Mouse (Mus musculus): ENCODE measurements around the gene Dand5. TPM values are rescaled to one million over a fixed set of nuclear protein-coding genes. Genes with fewer than 3 reads are reported as not detected.

The Dand5 gene
- total RNA-seq (2021), result 1 to 10 TPM; 3.4 to 3.6 TPM

GRCm38 (mm10) chr8:84822723-84823122 is at the start of gene Dand5:
Gene Dand5, minus strand, starts transcription at chr8:84822823.
- DNase-seq, result no peak

DNA sequence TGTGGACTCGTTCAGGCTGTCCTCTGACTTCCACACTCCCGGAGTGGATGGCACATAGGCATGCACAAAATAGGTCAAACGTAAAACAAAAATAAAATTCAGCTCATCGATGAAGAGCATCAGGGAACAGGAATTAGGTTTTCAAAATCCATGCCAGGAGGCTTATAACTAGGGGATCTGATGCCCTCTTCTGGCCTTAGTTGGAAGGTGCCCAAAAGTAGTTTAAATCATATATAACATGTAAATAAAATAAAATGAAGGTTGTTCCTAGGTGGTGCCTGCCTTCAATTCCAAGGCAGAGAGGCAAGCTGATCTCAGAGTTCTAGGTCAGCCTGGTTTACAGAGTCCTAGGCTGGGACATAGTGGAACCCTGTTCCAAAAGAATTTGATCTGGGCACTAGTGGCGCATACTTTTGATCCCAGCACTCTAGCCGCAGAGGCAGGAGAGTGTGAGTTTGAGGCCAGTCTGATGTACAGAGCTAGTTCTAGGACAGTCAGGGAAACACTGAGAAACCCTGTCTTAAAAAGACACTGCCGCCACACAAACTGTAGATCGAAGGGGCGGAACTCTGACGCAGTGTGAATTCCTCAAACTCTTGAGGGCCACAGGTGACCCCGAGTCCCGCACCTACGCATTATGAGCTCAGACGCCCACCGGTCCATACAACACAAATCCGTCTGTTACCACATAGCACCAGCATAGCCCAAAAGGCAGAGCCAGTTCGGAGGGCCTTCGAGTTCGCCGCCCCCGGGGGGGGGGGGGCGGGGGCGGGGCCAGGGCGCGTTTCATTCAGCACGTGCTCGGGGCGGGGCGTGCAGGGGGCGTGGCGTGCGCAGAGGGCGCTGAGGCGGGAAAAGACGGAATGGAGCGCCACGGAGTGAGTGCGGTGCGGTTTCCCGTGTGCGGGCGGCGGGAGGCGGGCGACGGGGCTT is 49.0 kb upstream of the Dand5 start, which contains the start of gene Syce2:
Gene Syce2, plus strand, starts transcription at position 736 of the 933 bp plus-strand sequence.
- peak; percentile 86 for DNase-seq

DNA sequence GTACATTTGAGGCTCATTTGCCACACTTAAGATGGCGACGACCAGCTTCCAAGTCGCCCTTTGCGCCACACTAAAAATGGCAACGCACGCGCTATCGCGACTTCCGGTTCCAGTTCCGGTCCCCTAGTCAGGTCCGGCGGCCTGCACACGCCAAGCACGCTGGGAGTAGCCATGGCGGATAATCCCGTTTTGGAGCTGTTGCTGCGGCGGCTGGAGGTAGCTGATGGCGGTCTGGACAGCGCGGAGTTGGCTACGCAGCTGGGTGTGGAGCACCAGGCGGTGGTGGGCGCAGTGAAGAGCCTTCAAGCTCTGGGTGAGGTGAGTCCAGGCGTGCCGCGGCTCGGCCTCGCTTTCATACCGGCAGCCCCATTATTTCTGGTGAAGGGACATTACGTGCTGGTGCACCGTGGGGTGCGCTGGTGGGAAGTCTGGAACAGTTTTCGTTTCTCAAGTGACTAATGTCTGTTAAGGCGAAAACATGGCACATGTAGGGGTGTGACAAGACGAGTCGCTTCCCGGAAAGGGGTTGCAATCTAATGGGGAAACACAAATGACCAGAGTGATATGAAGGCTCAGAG is 34.3 kb upstream of the Dand5 start, which contains the start of gene Farsa:
Gene Farsa, plus strand, starts transcription at position 126 of the 578 bp plus-strand sequence.
- DNase-seq, result peak; percentile 95

DNA sequence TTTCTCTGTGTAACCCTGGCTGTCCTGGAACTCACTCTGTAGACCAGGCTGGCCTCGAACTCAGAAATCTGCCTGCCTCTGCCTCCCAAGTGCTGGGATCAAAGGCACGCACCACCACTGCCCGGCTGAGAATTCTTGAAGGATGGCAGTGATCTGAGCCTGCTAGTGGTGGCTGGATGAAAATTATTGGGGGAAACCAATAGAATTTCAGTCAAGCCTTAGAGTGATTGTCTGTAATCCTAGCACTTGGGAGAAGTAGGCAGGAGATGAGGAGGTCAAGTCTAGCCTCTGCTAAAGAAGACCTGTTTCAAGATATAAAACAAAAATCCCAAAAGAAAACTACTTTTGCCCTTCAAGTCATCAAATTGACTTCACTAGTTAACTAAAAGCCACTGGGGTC is 33.8 kb upstream of the Dand5 start:
- DNase-seq, result no peak

DNA sequence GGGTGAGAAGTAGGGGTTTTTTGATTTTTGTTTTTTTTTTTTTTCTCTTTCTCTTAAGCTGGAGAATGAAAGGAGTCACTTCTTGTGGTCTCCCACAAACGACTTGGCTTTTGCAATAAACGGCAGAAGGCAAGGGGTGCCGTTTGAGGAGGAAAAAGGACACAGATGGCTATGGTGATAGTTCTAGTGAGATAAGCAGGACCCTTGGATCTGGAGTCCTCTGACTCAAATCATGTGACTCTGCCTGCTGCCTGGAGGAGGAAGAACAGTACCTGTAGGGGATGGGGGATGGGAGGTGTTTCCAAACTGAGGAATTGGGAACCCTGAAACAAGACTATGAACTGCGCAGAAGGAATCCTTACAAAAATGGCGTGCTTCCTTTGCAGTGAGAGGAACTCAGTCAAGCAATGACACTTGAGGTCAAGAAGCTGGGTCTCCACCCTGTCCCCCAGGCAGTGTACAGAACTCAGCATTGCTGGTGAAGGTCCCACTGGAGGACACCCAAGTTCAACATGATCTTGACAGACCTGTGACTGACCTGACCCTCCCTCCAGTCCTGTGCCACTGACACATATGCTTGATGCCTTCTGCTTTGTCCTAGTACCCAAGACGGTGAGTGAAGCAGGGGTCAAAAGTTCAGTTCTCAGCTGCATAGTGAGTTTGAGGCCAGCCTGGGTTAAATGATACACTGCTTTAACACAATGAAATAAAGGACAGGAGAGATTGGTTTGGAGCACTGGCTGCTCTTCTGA is 25.2 kb upstream of the Dand5 start:
- DNase-seq, result no peak

GRCm38 (mm10) chr8:84846722-84847572 is 24.3 kb upstream of the Dand5 start, which contains the start of gene Calr:
Gene Calr, minus strand, starts transcription at chr8:84846934.
- peak; percentile 99 for DNase-seq

DNA sequence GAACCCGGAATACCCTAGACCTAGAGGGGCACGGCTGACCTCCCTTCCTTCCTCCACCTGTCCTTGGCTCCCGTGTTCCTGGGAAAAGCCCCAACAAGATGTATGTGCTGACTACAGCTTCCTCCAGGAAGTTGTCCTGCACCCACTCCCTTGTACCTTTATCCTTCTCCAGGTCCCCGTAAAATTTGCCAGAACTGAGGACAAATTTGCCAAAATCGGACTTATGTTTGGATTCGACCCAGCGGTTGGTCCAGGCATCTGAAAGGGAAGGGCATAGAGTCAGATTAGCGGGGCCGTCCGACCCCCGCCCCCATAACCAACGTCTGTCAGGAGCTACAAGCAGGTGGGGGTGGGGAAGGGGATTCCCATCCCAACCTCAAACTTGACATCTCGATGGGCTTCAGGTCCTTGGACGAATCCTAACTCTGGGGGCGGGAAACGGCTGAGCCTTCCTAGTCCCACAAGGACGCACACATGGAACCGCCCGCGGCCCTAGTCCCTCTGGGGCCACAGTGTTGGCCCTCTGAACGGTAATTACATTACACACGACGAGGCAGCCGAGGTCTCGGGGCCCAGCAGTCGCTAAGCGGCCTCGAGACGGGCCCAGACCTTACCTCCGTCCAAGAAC is 23.6 kb upstream of the Dand5 start:
- no peak for DNase-seq

DNA sequence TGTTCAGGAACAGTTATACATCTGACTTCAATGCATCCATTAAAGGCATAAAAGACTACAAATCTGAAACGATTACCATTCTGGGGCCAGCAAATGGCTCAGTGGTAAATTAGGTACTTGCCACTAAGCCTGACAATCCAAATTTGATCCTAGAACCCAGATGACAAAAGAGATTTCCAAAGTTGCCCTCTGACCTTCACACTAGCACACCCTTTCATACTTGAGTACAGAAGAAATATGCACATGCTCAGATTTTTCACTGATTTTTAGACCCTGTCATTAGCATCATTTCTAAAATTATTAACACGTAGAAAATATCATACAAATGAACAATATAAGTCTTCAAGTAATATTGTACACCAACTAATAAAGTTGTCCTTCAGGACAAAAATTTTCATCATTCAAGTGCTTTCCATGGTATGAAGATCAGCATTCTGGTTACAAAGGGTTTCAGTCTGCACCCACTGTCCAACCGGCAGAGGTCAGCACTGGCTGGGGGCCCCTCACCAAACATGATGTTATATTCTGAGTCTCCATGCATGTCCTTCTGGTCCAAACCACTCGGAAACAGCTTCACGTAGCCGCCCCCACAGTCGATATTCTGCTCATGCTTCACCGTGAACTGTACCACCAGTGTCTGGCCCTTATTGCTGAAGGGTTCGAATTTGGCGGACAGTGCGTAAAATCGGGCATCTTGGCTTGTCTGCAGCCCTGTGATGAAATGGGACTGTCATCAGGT is 22.9 kb upstream of the Dand5 start:
- peak; percentile 71 for DNase-seq

GRCm38 (mm10) chr8:84844397-84845070 is 21.9 kb upstream of the Dand5 start:
- DNase-seq, result no peak

DNA sequence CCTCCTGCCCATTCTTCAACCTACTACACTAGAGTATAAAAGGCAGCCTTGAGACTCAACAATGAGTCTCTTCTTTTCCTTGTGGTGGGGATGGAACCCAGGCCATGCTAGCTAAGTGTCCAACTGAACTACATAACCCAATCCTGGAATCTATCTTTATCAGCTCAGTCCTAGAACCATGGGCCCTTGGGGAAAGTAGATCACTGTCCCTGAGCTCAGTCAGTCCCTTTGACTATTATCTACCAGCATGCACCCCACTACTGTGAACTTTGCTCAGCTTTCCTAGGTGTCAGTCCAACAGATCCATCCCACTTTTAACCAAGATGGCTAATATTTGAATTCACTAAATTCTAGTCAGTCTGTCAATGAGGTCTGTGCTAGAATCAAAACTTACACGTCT is 18.9 kb upstream of the Dand5 start:
- DNase-seq, result no peak

GRCm38 (mm10) chr8:84840248-84840999 is 17.8 kb upstream of the Dand5 start, which contains the start of gene Rad23a:
Gene Rad23a, minus strand, starts transcription at chr8:84840665.
- DNase-seq, result peak; percentile 92

DNA sequence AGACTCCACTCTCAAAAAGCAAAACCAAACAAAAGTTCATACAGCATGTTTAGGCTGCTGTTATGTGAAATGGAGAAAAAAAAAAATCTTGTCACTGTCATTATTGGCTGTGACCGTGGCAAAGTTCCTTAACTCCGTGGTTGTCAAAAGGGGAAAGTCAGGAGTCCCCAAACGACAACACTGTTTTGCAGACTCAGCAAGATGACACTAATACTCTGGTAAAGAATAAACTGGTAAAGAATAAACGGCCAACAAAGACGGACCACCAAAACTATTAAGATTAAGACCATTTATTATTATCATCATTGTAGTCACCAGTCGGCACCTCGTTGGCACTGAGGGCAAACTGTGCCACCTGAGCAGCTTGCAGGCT is 17.2 kb upstream of the Dand5 start:
- no peak for DNase-seq

- DNase-seq, result no peak
Measured at GRCm38 (mm10) chr8:84839411-84839810, 16.8 kb upstream of the Dand5 start.

DNA sequence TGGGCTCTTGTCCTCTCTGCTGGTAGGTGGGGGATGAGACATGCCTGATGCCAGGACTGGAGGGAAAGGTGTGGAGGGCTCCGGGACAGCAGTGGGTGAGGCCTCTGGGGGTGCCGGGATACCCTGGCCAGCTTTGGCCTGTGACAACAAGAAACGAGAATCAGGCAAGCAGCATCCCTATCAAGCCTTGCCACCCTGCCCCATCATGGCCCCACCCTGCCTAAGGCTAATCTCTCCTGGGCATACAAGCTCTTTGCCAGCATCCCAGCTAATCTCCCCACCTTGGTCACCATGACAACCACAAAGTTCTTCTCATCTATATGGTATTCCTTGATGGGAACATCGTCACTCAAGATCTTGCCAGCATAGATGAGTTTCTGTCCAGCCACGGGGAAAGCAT is 15.9 kb upstream of the Dand5 start:
- no peak for DNase-seq

GRCm38 (mm10) chr8:84837912-84838470 is 15.4 kb upstream of the Dand5 start:
- DNase-seq, result no peak

DNA sequence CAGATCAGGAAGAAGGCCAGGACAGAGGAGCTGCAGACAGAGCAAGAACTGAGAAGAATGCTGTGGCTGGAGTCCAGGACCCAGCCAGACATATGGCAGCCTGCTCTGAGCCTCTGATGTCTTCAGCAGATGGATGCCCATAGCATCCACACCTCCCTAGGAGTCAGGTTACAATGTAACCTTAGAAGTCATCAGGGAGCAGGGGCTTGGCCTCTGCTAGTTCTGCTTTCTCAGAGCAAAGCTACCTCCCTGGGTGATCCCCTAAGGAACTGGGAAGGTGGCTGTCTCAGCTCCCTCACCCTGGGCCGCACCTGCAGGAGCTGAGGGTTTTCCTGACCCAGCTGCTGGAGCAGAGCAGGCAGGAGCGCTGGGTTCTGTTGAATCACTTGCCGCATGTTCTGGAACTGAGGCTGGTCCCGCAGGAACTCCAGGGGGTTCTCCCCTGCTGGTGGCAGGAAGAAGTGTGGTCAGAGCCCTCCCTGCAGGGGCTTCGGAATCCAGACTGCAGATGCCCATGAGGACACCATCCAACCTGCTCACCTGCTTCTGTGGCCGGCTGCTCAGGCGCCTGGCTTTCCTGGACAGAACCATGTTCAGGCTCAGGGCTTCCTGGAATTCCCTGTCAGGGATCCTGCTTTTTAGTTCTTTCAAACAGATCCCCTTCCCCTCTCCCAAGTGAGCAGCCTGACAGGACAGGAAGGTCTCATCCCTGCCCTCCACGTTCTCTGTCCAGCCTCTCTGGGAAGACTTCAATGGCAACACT is 14.7 kb upstream of the Dand5 start:
- no peak for DNase-seq

DNA sequence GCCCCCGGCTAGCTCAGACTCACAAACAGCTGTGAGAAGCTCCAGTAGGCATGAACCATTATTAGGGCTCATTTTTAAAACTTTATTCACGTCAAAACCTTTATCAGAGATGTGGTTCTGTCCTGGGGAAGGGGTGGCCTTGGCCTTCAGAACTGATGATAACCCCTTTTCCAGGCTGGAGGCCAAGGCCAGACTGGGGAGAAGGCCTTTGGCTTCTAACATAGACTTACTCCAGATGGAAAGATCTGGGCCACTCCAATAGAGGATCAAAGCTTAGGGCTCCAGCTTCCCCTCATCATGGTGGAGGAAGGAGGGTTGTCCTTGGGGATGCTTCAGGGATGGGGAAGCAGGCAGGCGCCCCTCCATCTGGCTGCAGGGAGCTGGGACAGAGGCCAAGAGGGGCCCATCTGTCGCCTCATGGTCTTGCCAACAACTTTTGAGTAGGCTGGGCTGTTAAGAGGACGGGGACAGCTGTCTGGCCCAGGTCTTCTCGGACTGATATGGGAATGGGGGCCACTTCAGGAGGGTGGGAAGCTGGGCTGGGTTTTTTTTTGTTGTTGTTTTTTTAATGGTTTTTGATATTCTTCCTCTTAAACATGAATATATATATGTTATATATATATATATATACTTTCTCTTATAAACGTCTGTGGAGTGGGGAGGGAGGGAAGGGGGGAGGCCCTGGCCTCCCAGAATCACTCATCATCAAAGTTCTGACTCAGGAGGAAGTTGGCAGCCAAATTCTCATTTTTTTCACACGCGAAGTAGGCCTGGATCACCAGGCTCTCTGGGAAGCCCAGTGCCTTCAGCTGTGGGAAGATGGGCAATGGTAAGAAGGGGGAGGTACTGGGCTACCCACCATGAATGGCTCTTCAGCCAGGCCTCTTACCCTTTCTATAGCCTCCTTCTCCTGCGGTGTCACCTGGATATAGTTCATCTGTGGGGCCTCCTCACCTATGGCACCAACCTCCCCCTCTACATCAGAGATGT is 12.5 kb upstream of the Dand5 start:
- peak; percentile 74 for DNase-seq
